Mouse (Mus musculus): ENCODE data around the gene Tor1a. TPM values are rescaled to one million over a fixed set of nuclear protein-coding genes. Genes with fewer than 3 reads are reported as not detected.
A peak's percentile ranks its signal among the peaks of the same experiment; 100 is the strongest.

Gene Tor1a
- total RNA-seq (2021) = 10 to 100 TPM; 44.5 to 44.7 TPM

GRCm38 (mm10) chr2:30967352-30968327 lies at the start of gene Tor1a:
Gene Tor1a, minus strand, starts transcription at chr2:30967933.
- intact Hi-C loops (cut with DNase I) = no loop called here
- peak; percentile 89 to 95 for DNase-seq (ENCODE audit: extremely low spot score in 1 of 2, low spot score in 2 of 2)

- no peak for DNase-seq (ENCODE audit: extremely low spot score in 1 of 2, low spot score in 2 of 2)
- intact Hi-C loops (cut with DNase I) = no loop called here
Observed at GRCm38 (mm10) chr2:31013371-31014120, 45.8 kb upstream of the Tor1a start.

GRCm38 (mm10) chr2:31007208-31007607 lies 39.5 kb upstream of the Tor1a start:
- no peak for DNase-seq (ENCODE audit: extremely low spot score in 1 of 2, low spot score in 2 of 2)
- intact Hi-C loops (cut with DNase I) = no loop called here

GRCm38 (mm10) chr2:31006434-31006833 lies 38.7 kb upstream of the Tor1a start:
- DNase-seq (ENCODE audit: extremely low spot score in 1 of 2, low spot score in 2 of 2) = no peak
- intact Hi-C loops (cut with DNase I) = no loop called here

GRCm38 (mm10) chr2:31005453-31005852 lies 37.7 kb upstream of the Tor1a start:
- no peak for DNase-seq (ENCODE audit: extremely low spot score in 1 of 2, low spot score in 2 of 2)
- intact Hi-C loops (cut with DNase I) = no loop called here

GRCm38 (mm10) chr2:31002857-31003256 lies 35.1 kb upstream of the Tor1a start:
- intact Hi-C loops (cut with DNase I) = no loop called here
- no peak for DNase-seq (ENCODE audit: extremely low spot score in 1 of 2, low spot score in 2 of 2)

- intact Hi-C loops (cut with DNase I) = no loop called here
- no peak for DNase-seq (ENCODE audit: extremely low spot score in 1 of 2, low spot score in 2 of 2)
Observed at GRCm38 (mm10) chr2:30998443-30999260, 30.9 kb upstream of the Tor1a start.

GRCm38 (mm10) chr2:30995432-30995996 lies 27.8 kb upstream of the Tor1a start:
- intact Hi-C loops (cut with DNase I) = no loop called here
- no peak for DNase-seq (ENCODE audit: extremely low spot score in 1 of 2, low spot score in 2 of 2)

GRCm38 (mm10) chr2:30994853-30995252 lies 27.1 kb upstream of the Tor1a start:
- DNase-seq (ENCODE audit: extremely low spot score in 1 of 2, low spot score in 2 of 2) = no peak
- intact Hi-C loops (cut with DNase I) = no loop called here

GRCm38 (mm10) chr2:30990221-30990620 lies 22.5 kb upstream of the Tor1a start:
- intact Hi-C loops (cut with DNase I) = no loop called here
- DNase-seq (ENCODE audit: extremely low spot score in 1 of 2, low spot score in 2 of 2) = no peak

- intact Hi-C loops (cut with DNase I) = no loop called here
- peak in 1 of 2 experiments; percentile 62 for DNase-seq (ENCODE audit: extremely low spot score in 1 of 2, low spot score in 2 of 2)
Observed at GRCm38 (mm10) chr2:30985111-30986020, 17.6 kb upstream of the Tor1a start.

- DNase-seq (ENCODE audit: extremely low spot score in 1 of 2, low spot score in 2 of 2) = peak in 1 of 2 experiments; percentile 53
Observed at GRCm38 (mm10) chr2:30983024-30983423, 15.3 kb upstream of the Tor1a start.

GRCm38 (mm10) chr2:30981790-30982513 lies 14.2 kb upstream of the Tor1a start, which contains the start of the genes BC005624 and Usp20:
Gene BC005624, minus strand, starts transcription at chr2:30982201.
Gene Usp20, plus strand, starts transcription at chr2:30982279.
- intact Hi-C loops (cut with DNase I) = no loop called here
- peak; percentile 99 to 100 for DNase-seq (ENCODE audit: extremely low spot score in 1 of 2, low spot score in 2 of 2)

More at GRCm38 (mm10) chr2:30983024-30983423, 15.3 kb upstream of the Tor1a start:
- intact Hi-C loops (cut with DNase I) = no loop called here

GRCm38 (mm10) chr2:30966826-30967225 lies 907 bp downstream of the Tor1a start:
- no peak for DNase-seq (ENCODE audit: extremely low spot score in 1 of 2, low spot score in 2 of 2)
- intact Hi-C loops (cut with DNase I) = no loop called here

GRCm38 (mm10) chr2:30965627-30966026 lies 2.1 kb downstream of the Tor1a start:
- intact Hi-C loops (cut with DNase I) = no loop called here

GRCm38 (mm10) chr2:30962570-30963254 lies 5.0 kb downstream of the Tor1a start:
- no peak for DNase-seq (ENCODE audit: extremely low spot score in 1 of 2, low spot score in 2 of 2)
- intact Hi-C loops (cut with DNase I) = no loop called here

More at GRCm38 (mm10) chr2:30965627-30966026, 2.1 kb downstream of the Tor1a start:
- DNase-seq (ENCODE audit: extremely low spot score in 1 of 2, low spot score in 2 of 2) = no peak
